Mouse (Mus musculus) 416B (cell line): Measurements from ENCODE around the gene Enpp1.

ENCODE experiments used
- DNase-seq: peaks from one replicate; pipeline ENCODE4 v3.0.0; 2011; ENCODE audit warnings: low read depth

Gene Enpp1

DNA sequence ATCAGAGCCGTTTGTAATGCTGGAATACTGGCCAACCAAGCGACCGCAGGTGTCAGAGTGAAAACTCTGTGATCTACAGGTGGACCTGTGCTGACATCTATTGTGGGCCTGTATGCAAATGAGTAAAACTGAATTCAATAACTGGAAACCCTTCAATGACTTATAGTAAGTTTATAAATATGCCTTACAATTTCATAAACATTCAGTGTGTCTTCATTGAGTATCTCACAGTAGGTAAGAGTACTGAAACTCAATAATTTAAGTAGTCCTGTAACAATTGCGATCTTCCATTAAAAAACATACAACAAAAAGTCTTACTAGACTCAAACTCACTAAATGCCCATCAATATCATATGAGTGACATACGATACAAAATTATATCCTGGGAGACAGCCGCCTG lies 1.6 kb downstream of the Enpp1 start:
- no peak for DNase-seq

DNA sequence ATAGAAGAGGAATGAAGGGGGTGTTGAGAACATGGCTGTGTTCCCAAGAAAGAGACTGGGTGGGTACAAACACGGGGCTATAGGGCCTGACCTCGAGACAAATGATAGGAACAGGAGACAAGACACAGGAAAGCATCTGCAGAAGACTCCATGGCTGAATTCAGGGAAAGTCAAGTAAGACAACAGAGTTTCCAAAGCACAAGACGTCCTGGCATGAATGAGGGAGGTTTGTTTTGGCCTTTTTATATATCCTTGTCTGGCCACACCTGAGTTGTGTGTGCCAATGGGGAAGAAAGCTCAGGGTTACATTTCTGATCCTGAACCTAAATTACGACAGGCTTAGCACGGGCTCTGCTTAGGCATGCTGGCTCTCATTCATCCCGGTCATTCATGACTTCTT lies 4.2 kb downstream of the Enpp1 start:
- DNase-seq = no peak

DNA sequence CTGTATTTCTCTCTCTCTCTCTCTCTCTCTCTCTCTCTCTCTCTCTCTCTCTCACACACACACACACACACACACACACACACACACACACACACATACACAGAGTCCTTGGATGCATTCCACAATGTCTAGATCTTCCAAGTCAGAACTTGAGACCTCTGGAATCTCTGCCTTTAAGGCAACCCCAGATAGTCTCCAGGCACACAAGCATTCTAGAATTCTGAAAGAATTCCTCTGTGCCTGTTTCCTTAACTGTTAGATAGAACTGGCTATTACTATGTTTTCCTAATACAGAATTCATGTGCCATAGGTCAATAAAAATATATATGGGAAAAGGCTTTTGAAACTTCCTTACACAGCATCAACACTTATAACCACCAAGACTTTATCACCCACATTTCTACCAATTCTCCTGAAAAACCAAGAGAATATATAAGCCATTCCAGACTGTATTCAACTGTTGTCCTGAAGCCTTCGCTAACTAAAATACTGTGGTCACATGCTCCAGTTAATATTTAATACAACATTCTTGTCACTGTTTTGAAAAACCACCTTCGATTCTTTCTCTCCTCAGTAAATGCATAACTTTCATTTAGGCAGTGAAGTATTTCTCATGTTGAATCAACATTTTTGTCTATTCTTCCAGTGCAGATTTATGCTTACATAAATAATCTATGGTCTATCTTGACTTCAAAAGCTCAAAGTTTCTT lies 5.4 kb downstream of the Enpp1 start:
- DNase-seq = no peak

- DNase-seq = no peak
Observed at GRCm38 (mm10) chr10:24702698-24703097, 9.3 kb downstream of the Enpp1 start.

DNA sequence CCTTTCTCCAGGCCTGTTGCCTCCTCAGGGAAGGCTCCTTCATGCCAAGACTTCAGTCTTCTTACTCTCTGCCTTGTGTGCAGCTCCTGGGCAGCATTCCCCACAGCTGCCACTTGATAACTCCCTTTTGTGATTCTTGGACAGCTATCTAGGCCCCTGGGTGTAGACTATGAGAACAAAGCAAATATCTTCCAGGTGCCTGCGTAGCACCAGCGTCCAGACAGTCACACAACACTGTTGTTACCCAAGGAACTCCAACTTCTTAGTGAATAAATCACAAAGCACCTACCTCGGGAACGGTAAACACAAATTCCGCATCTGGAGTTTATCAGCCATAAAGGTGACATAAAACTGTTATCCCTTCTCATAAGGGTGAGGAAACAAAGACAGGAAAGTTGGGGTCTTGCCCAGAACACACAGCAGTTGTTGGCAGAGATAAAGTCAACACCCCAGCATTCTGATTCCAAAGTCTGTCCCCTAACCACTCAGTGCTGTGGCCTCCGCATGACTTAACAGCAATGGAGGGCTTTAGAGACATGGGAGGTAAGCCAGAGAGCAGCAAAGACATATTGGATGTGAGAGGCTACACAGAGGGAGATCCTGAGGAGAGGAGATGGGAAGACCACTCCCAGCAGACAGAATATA lies 13.7 kb downstream of the Enpp1 start:
- no peak for DNase-seq

DNA sequence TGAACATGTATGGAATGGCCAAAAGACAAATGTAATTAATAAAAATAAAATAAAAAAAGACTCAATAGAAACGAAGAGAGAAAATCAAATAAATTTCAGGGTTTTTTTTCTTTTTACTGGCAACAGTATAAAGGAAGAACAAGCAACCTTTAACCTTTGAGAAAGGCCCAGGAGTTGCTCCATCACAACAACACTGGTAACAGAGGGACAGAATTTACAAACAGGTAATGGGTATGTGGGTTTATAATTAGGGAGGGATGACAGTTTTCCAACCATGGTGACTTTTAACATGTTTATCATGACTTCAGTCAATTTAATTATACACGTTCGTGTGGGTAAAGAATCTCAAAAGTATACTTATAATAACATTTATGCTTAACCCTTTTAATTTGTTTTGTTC lies 15.2 kb downstream of the Enpp1 start:
- no peak for DNase-seq

- no peak for DNase-seq
Observed at GRCm38 (mm10) chr10:24695786-24696185, 16.2 kb downstream of the Enpp1 start.

DNA sequence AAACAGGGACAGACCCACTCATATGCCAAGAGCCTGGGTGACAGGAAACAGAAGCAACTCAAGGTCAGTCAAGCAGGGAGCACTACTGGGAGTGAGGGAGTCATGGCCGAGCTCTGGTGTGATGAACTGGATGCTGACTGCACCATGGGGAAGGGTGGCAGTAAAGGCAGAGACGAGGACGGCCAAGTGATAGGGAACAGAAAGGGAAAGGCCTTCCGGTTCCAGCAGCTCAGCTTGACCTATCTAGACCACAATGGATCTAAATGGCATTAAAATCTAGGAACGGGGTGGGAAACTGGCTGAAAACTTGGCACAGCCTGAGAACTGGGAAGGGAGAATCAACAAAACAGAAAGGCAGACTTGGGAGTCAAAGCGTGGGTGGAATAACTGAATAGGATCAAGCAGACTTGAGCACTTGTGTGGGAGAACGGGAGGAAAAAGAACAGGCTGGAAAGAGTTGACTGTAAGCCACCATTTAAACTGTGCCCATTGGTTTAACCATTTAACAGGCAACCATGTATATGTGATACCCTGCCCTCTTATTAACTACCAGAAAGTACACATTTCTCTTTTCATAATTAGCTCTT lies 29.3 kb downstream of the Enpp1 start:
- no peak for DNase-seq

GRCm38 (mm10) chr10:24677681-24678080 lies 34.3 kb downstream of the Enpp1 start:
- no peak for DNase-seq

DNA sequence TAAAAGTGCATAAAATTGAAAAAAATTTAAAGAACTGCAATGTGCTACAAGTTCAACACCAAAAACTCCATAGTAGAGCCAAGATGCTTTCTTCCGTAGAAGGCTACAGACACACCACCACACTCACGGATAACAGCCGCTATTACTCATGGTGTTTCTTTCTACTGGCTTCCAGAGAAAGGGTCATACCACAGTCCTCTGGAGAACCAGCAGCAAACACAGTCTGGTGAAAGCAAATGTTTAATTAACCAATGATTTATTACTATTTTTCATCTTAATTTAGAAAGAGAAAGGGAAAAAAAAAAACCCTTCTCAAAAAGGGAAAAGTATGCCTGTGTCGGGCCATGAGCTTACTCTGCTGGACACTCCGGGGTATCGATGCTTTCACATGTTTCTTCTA lies 37.7 kb downstream of the Enpp1 start:
- no peak for DNase-seq

DNA sequence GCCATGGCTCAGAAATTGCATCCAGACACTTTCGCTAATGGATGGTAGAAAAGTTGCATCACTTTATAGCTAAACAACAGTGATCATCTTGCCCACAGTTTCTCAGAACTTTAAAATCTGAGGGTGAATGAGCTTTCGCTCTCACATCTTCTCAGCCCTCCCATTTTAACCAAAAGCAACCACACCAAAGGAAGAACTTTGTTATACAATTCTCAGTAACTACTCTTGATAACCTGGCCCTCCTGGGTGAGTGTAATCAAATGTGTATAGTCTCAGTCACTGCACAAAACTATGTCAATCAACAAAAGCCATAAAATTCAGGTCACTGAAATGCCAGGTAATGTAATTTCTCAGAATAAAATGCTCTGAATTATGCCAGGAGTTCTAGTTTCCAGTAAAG lies 39.0 kb downstream of the Enpp1 start:
- DNase-seq = no peak

- DNase-seq = no peak
Observed at GRCm38 (mm10) chr10:24670548-24670947, 41.4 kb downstream of the Enpp1 start.

DNA sequence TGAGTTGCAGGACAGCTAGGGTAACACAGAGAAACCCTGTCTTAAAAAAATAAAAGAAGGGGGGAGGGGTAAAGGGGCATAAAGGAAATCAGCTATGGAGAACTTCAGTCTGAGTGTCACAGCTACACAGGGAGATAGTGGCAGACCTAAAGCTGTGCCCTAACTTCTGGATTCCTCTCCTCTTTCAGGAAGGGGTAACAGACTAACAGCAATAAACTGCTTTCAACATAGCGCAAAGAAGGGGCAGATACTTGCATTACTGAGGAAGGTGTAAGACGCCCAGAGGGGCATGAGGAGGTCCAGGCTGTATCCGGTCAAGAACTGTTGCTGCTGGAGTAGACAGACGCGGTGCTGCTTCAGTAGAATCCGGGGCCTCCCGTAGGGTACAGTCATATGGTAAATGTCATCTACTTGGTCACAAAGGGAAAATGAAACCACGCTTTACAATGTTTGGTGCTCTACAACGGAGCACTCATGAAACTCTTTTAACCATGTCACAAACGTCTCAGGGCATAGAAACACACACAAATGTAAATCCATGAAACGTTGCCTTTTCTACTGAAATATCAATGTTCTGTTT lies 60.9 kb downstream of the Enpp1 start:
- no peak for DNase-seq

- peak; percentile 83 for DNase-seq
Observed at GRCm38 (mm10) chr10:24647996-24648738, 63.8 kb downstream of the Enpp1 start.

GRCm38 (mm10) chr10:24645169-24645568 lies 66.8 kb downstream of the Enpp1 start:
- DNase-seq = no peak

DNA sequence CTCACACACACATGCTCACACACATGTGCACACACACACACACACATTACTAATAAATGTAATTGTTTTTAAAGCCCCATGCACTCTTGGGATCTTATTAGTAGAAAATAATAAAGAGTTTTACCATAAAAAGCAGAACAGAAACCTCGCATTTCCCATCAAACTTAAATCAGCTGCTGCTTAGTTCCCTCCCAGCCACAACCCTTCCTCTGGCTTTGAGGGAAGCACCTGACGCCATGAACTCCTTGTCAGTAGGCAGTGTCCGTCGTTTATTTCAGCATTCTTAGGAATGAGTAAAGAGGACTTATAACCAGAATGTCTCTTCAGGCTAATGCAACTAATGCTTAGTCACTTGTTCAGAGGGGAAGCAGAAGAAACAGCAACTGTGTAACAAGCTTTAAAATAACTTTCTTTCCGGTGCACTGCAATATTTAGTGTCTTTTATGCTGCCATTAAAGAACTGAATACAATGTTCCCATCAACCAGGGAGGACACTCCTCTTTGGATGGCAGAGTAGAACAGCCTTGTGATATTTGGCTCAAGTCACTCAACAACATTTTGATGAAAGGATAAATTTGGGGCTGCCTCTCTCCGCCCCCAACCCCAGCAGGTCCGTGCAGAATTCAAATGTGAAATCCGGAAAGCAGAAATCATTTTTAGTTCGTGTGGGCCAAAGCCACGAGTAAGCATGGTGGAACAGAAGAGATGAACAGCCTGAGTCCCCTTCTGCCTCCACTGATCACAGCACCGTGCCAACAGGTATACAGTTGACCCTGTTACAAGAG lies 69.0 kb downstream of the Enpp1 start:
- DNase-seq = peak; percentile 35

DNA sequence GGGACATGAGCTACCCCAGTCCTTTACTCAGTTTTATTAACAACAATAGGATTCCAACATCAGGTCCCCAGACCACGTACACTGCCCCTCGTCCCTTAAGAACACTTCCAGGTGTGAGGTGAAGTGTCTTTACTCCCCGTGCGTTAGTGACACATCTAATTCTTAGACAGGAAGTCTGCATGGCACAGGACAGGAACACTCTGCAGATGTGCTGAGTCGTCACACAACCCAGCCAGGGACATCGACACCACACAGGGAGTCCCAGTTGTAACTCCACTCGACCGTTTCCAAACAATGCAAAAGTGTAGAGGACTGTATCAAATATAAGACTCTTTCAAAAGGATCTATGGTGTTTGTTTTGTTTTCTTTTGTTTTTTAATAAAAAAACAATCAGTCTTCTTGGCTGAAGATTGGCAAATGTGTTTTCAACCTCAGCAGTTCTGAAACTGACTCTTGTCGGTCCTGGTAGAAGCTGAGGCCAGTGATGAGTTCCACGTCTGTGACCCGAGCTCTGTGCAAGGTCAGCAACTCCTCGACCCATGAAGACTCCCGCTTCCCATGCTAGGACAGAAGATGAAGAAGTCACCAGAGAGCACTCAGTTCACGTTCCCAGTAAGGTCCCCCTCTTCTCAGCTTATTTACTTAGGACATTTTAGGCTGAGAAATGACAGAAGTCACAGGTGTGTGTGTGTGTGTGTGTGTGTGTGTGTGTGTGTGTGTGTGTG lies 70.4 kb downstream of the Enpp1 start:
- DNase-seq = peak; percentile 55

- peak; percentile 47 for DNase-seq
Observed at GRCm38 (mm10) chr10:24640186-24640875, 71.6 kb downstream of the Enpp1 start.

GRCm38 (mm10) chr10:24639596-24639995 lies 72.4 kb downstream of the Enpp1 start:
- peak; percentile 66 for DNase-seq

- peak; percentile 91 for DNase-seq
Observed at GRCm38 (mm10) chr10:24638306-24639070, 73.5 kb downstream of the Enpp1 start.
